Mouse (Mus musculus) hindbrain, postnatal 0 days (tissue): Measurements from ENCODE around the gene Rgl1. TPM values are rescaled to one million over a fixed set of nuclear protein-coding genes. Genes with fewer than 3 reads are reported as not detected.

Experiments used
- ATAC-seq: fragments of 200-750 bp; cut with Nextera tagmentation; 2 replicates; pipeline ENCODE4 v1.8.0; 2017; ENCODE audit warnings: mild to moderate bottlenecking, moderate TSS enrichment, moderate library complexity
- DNase-seq: peaks from one replicate; pipeline ENCODE4 v3.0.0-alpha.2; 2015; ENCODE audit warnings: low spot score
- H3K27ac ChIP-seq: fragments of 300-500 bp; sonication (generic); 2 replicates; pipeline ENCODE4 v1.5.1; 2014; ENCODE audit warnings: mild to moderate bottlenecking
- H3K27me3 ChIP-seq: fragments of 300-500 bp; sonication (generic); 2 replicates; pipeline ENCODE4 v1.6.1; 2014; ENCODE audit warnings: low read length, mixed read lengths; ENCODE audit not compliant: insufficient read depth
- H3K36me3 ChIP-seq: fragments of 300-500 bp; sonication (generic); 2 replicates; pipeline ENCODE4 v1.6.1; 2014; ENCODE audit warnings: low read length, mixed read lengths; ENCODE audit not compliant: insufficient read depth
- H3K4me1 ChIP-seq: fragments of 300-500 bp; sonication (generic); 2 replicates; pipeline ENCODE4 v1.6.1; 2014; ENCODE audit warnings: antibody characterized with exemption, low read length, mixed read lengths; ENCODE audit not compliant: insufficient read depth
- H3K4me2 ChIP-seq: fragments of 300-500 bp; sonication (generic); 2 replicates; pipeline ENCODE4 v1.6.1; 2014; ENCODE audit warnings: low read depth, mild to moderate bottlenecking, low read length, moderate library complexity, mixed read lengths
- H3K4me3 ChIP-seq: fragments of 300-500 bp; sonication (generic); 2 replicates; pipeline ENCODE4 v1.5.1; 2014; ENCODE audit warnings: low read length
- H3K9ac ChIP-seq: fragments of 300-500 bp; sonication (generic); replicated peaks from 2 replicates; pipeline ENCODE4 v1.6.1; 2014; ENCODE audit warnings: mild to moderate bottlenecking, low read length, moderate library complexity, mixed read lengths
- H3K9me3 ChIP-seq: fragments of 300-500 bp; sonication (generic); 2 replicates; pipeline ENCODE4 v1.6.1; 2016; ENCODE audit warnings: low read length, mixed read lengths
- CTCF ChIP-seq: IDR thresholded peaks from 2 replicates; pipeline ENCODE4 v1.5.1; 2016; ENCODE audit warnings: antibody characterized with exemption, control low read depth, low read depth
- WGBS: fragments of 180-500 bp; shearing (Covaris S2); extraction: QIAGEN DNeasy Blood & Tissue Kit; methylation state at CpG from one replicate; pipeline ENCODE4 v1.1.7; 2014; 5-methylcytosine and 5-hydroxymethylcytosine counted together
- polyA plus RNA-seq: library from polyadenylated mRNA; unstranded; fragments of >200 nt; fragmentation: Nextera tagmentation; extraction: Ambion mirVana; gene quantifications from 2 replicates; pipeline ENCODE4 v1.2.1, GENCODE M21; 2015
- total RNA-seq: library from RNA; depleted of rRNA; stranded (reverse); fragments of >200 nt; gene quantifications from 2 replicates; pipeline ENCODE4 v1.2.3, GENCODE M21; 2014

Gene Rgl1
- total and polyA plus RNA-seq, 2 experiments from 2014 or later = 16.1 to 17.0 TPM

DNA sequence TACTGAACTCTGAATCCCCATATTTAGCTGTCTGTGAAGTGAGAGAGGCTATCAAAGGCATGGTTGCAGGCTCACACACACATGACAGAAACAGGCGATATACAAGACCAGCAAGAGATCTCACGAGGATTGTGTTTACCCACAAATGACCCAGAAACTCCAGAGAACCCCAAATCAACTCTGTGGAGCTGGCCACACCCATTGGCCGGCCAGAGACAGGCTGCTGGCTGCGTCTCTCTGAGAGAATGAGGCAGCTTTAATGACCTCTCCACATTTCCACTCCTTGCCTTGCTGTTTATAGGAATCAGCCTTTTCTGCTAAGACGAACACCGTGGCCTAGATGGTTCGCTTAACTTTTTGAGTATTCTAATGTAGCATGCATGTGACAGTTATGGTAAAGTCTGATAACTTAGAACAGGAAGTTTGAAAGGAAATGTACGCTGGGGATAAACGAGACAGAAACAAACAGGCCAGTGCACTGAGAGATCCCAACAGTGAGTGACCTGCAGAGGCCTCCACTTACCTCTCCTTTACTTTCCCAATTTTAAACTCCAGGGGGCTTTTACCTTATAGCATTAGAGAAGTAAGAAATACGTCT is 148.3 kb downstream of the Rgl1 start:
- no peak overlapping the region for H3K9ac ChIP-seq
- no peaks in the 10 kb centered on the region for H3K4me1 ChIP-seq
- TF ChIP-seq CTCF = no peak
- WGBS = 86% methylated on average over 10 of the region's 10 CpGs
- no peaks in the 10 kb centered on the region for H3K27me3 ChIP-seq
- no peak for ATAC-seq
- no peak for DNase-seq
- no peaks in the 10 kb centered on the region for H3K36me3 ChIP-seq
- H3K27ac ChIP-seq = no peak overlapping the region
- H3K9me3 ChIP-seq = no peaks in the 10 kb centered on the region
- H3K4me3 ChIP-seq = no peak overlapping the region
- H3K4me2 ChIP-seq = no peak overlapping the region

- TF ChIP-seq CTCF = no peak
- Histone ChIP-seq H3K9ac (no peak overlapping the region), H3K4me3 (no peak overlapping the region), H3K27ac (no peak overlapping the region), H3K9me3 (no peaks in the 10 kb centered on the region), H3K4me1 (no peaks in the 10 kb centered on the region), H3K36me3 (no peaks in the 10 kb centered on the region), H3K4me2 (no peak overlapping the region), H3K27me3 (no peaks in the 10 kb centered on the region)
- ATAC-seq = no peak
- DNase-seq = no peak
Observed at GRCm38 (mm10) chr1:152616777-152617057, 149.4 kb downstream of the Rgl1 start.

- WGBS = 85% methylated on average over 10 of the region's 10 CpGs
- H3K4me1 ChIP-seq = no peaks in the 10 kb centered on the region
- no peak for TF ChIP-seq CTCF
- H3K9ac ChIP-seq = no peak overlapping the region
- H3K9me3 ChIP-seq = no peaks in the 10 kb centered on the region
- no peaks in the 10 kb centered on the region for H3K27me3 ChIP-seq
- no peak overlapping the region for H3K4me3 ChIP-seq
- ATAC-seq (no peak), DNase-seq (no peak)
- no peaks in the 10 kb centered on the region for H3K36me3 ChIP-seq
- no peak overlapping the region for H3K4me2 ChIP-seq
- H3K27ac ChIP-seq = no peak overlapping the region
Observed at GRCm38 (mm10) chr1:152615987-152616776, 150.0 kb downstream of the Rgl1 start.

DNA sequence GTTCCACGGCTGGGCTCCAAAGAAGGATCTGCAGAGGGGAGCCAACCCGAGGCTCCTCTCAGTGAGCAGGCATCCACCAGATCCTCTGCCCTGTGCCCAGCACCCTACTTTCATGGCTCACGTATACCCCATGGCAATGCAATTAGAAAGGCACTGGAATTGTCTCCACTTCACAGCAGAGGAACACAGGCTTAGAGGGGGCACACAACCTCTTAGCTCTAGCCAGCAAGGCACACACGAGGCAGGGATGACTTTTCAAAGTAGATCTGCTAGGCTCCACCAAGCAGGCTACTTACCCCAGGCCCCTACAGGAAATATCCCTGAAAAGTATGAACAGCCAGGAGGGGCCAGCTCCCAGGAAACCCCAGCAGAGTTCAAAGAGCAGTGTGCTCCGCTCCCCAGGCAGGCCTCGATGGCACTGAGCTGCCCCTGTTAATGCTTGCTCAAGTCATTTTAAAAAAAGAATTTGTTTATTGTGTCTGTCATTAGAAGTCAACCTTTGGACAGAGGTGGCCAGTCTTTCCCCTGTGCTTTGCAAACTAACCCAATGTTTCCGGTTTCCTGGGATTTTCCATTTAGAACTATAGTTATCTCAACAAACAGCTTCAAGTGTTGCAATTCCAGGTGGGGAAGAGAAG is 151.3 kb downstream of the Rgl1 start:
- Histone ChIP-seq H3K36me3 (no peaks in the 10 kb centered on the region), H3K9me3 (no peaks in the 10 kb centered on the region), H3K27me3 (no peaks in the 10 kb centered on the region), H3K4me1 (no peaks in the 10 kb centered on the region), H3K4me2 (no peak overlapping the region), H3K27ac (no peak overlapping the region), H3K4me3 (no peak overlapping the region), H3K9ac (no peak overlapping the region)
- ATAC-seq (no peak), DNase-seq (no peak)
- TF ChIP-seq CTCF = no peak
- 75% methylated on average over 7 of the region's 7 CpGs for WGBS

GRCm38 (mm10) chr1:152613158-152613857 is 152.8 kb downstream of the Rgl1 start:
- no peaks in the 10 kb centered on the region for H3K9me3 ChIP-seq
- no peak for TF ChIP-seq CTCF
- WGBS = 53% methylated on average over 16 of the region's 16 CpGs
- no peak overlapping the region; the same call in 1 of the 2 replicates for H3K27ac ChIP-seq
- no peaks in the 10 kb centered on the region for H3K36me3 ChIP-seq
- no peak for DNase-seq
- no peak overlapping the region for H3K9ac ChIP-seq
- no peaks in the 10 kb centered on the region for H3K4me1 ChIP-seq
- H3K4me3 ChIP-seq = no peak overlapping the region
- no peak overlapping the region for H3K4me2 ChIP-seq
- no peaks in the 10 kb centered on the region for H3K27me3 ChIP-seq
- no peak for ATAC-seq

DNA sequence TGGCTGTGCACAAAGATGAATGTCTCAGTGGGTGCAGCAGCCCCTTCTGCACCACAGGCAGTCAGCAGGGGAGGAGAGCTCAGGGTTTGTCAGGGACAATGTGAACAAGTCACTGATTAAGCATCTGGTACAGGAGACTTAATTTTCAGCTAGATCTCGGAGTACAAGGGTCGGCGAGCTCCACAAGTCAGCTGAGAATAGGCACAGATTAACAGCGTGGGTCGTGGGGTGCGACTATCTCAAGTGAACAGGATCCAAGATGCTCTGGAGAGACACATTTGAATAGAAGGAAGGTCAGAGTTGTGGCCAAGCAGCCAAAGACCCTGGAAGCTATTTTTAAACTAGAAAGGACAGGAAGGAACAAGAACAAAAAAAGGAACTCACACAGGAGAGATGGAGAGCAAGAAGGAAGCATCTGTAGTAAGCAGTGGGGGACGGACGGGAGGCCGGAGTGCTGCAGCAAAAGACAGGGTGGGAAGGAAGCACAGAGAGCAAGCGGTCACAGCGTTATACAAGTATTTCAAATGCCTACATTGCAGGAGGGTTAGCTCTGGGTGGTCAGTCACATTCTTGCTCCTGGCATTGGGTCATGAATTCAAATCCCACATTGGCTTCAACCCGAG is 153.5 kb downstream of the Rgl1 start:
- Histone ChIP-seq H3K4me3 (no peak overlapping the region), H3K27ac (no peak overlapping the region; the same call in 1 of the 2 replicates), H3K27me3 (no peaks in the 10 kb centered on the region), H3K9me3 (no peaks in the 10 kb centered on the region), H3K4me2 (no peak overlapping the region), H3K36me3 (no peaks in the 10 kb centered on the region), H3K9ac (no peak overlapping the region), H3K4me1 (no peaks in the 10 kb centered on the region)
- no peak for TF ChIP-seq CTCF
- ATAC-seq = no peak
- no peak for DNase-seq
- 55% methylated on average over 12 of the region's 12 CpGs for WGBS
